Mouse (Mus musculus) G1E (cell line): ENCODE measurements around the gene Sf3b4.

Experiments used
- CTCF ChIP-seq: IDR thresholded peaks from 2 replicates; pipeline ENCODE4 v1.5.1; 2012; ENCODE audit warnings: low read depth, low read length, inconsistent platforms, mixed read lengths
- GATA1 ChIP-seq: IDR thresholded peaks from 2 replicates; pipeline ENCODE4 v1.6.1; 2012; ENCODE audit warnings: borderline replicate concordance, low read length, inconsistent platforms, mixed read lengths

DNA sequence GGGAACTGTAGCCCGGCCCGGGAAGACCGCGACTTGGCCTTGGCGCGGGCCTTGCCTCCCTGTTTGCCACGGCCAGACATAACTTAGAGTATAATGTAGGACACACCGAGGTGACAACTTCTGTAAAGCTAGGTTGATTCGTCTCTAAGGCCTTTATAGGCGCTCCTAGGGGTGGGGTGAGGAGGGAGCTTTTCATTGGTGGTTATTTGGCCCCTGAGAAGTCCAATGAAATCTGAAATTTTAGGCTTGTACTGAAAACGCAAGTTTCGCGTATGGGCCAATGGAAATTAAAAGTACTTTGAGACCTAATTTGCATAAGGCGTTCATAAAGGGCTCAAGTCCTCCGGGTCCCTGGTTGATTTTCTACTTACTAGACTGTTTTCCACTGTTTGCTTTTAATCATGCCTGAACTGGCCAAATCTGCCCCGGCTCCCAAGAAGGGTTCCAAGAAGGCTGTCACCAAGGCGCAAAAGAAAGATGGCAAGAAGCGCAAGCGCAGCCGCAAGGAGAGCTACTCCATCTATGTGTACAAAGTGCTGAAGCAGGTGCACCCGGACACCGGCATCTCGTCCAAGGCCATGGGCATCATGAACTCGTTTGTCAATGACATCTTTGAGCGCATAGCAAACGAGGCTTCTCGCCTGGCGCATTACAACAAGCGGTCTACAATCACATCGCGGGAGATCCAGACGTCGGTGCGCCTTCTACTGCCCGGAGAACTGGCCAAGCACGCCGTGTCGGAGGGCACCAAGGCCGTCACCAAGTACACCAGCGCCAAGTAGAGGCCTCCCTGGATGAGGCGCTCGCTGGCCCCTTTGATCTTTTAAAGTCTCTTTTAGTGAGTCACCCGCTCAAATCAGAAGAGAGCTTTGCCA lies 48.9 kb downstream of the Sf3b4 start, which contains the start of the genes Hist2h2ac and Hist2h2be:
- no peak for TF ChIP-seq GATA1
- TF ChIP-seq CTCF = no peak
